Mouse (Mus musculus) heart, postnatal 36 days (tissue): ENCODE measurements at regions not wholly inside any gene's neighbourhood (a gene's known extent, or its start where the extent isn't known, plus 50 kb on each side); places are given as distances from the start of the nearest gene placed in this dataset.

ENCODE experiments used
- DNase-seq, 2 experiments: peaks; one replicate each; pipeline ENCODE4 v3.0.0; 2021 to 2022
- intact Hi-C: fragments of 180-260 bp; cut with DNase I; formaldehyde crosslinking; loops from one replicate; pipeline ENCODE4 v1.15.1; 2025

- intact Hi-C loops, result no loop called here
- DNase-seq, result no peak
Measured at GRCm38 (mm10) chr13:28663950-28664681, 289.4 kb downstream of the Sox4 start.

- intact Hi-C loops, result no loop called here
- peak; percentile 13 to 21 for DNase-seq
Measured at GRCm38 (mm10) chr13:28663459-28663858, 290.1 kb downstream of the Sox4 start.

- intact Hi-C loops, result no loop called here
- no peak for DNase-seq
Measured at GRCm38 (mm10) chr13:28662316-28662752, 291.2 kb downstream of the Sox4 start.

- DNase-seq, result no peak
- intact Hi-C loops, result no loop called here
Measured at GRCm38 (mm10) chr13:28660151-28660550, 293.4 kb downstream of the Sox4 start.

- DNase-seq, result no peak
- intact Hi-C loops, result loop anchor here (5.0 kb wide), 1 partner anchor 99 kb away; no protein-coding TSS in a partner anchor
Measured at GRCm38 (mm10) chr13:28658652-28659051, 294.9 kb downstream of the Sox4 start.

GRCm38 (mm10) chr13:28654883-28655282 lies 298.6 kb downstream of the Sox4 start:
- DNase-seq, result no peak
- intact Hi-C loops, result loop anchor here (5.0 kb wide), 1 partner anchor 102 kb away; no protein-coding TSS in a partner anchor

- no peak for DNase-seq
- intact Hi-C loops, result no loop called here
Measured at GRCm38 (mm10) chr13:28653362-28653761, 300.2 kb downstream of the Sox4 start.

- DNase-seq, result peak; percentile 45 to 50
- intact Hi-C loops, result no loop called here
Measured at GRCm38 (mm10) chr13:28651810-28652209, 301.7 kb downstream of the Sox4 start.

GRCm38 (mm10) chr13:28645881-28646280 lies 307.6 kb downstream of the Sox4 start:
- DNase-seq, result no peak
- intact Hi-C loops, result no loop called here

GRCm38 (mm10) chr13:28644846-28645574 lies 308.5 kb downstream of the Sox4 start:
- no peak for DNase-seq
- intact Hi-C loops, result no loop called here

GRCm38 (mm10) chr13:28640826-28641225 lies 312.7 kb downstream of the Sox4 start:
- intact Hi-C loops, result no loop called here
- no peak for DNase-seq

GRCm38 (mm10) chr13:28635230-28635950 lies 318.1 kb downstream of the Sox4 start:
- intact Hi-C loops, result loop anchor here (5.0 kb wide), 1 partner anchor 122 kb away; no protein-coding TSS in a partner anchor
- no peak for DNase-seq

GRCm38 (mm10) chr13:28633541-28634041 lies 319.9 kb downstream of the Sox4 start:
- DNase-seq, result no peak
- intact Hi-C loops, result no loop called here

GRCm38 (mm10) chr13:28629431-28630331 lies 323.8 kb downstream of the Sox4 start:
- DNase-seq, result peak; percentile 52 to 66
- intact Hi-C loops, result loop anchor here (1.0 to 5.0 kb wide), 5 partner anchors 89 to 323 kb away; partner anchors contain the start of gene Sox4

- DNase-seq, result no peak
- intact Hi-C loops, result loop anchor here (1.0 to 5.0 kb wide), 5 partner anchors 90 to 324 kb away; partner anchors contain the start of gene Sox4
Measured at GRCm38 (mm10) chr13:28628751-28629150, 324.8 kb downstream of the Sox4 start.

GRCm38 (mm10) chr13:28618961-28619360 lies 334.6 kb downstream of the Sox4 start:
- intact Hi-C loops, result no loop called here
- DNase-seq, result no peak

- no peak for DNase-seq
- intact Hi-C loops, result no loop called here
Measured at GRCm38 (mm10) chr13:28617503-28617902, 336.0 kb downstream of the Sox4 start.

GRCm38 (mm10) chr13:28616645-28617381 lies 336.7 kb downstream of the Sox4 start:
- intact Hi-C loops, result no loop called here
- DNase-seq, result no peak

GRCm38 (mm10) chr13:28607551-28608114 lies 345.9 kb downstream of the Sox4 start:
- DNase-seq, result no peak
- intact Hi-C loops, result no loop called here
